ENCODE assay signal across 9 mouse cellular contexts in genomic region chr13:114075724-114076384, GRCm38 (mm10).
A peak's percentile ranks its signal among the peaks of the same experiment; 100 is the strongest.
DNase-seq lines count a peak whose midpoint lies in the region; ATAC-seq and TF ChIP-seq lines count a peak whose summit lies in the region.
"Had no signal": no experiment of that assay in that cellular context is flagged by ENCODE, and none has a peak within 500 bp of the region (broad histone marks: within the 10 kb centered on the region; RNA-seq: fewer than 3 reads in every experiment).

No protein-coding gene starts in this region.

- no peak overlapping the region for H3K4me3 ChIP-seq in hindbrain, embryonic 14.5 days (replicated peaks; ENCODE audit: low read length)
- no peak overlapping the region for H3K4me3 ChIP-seq in hindbrain, embryonic 13.5 days
- no peak overlapping the region for H3K4me3 ChIP-seq in forebrain, embryonic 14.5 days (ENCODE audit: low read depth, low read length)
- H3K4me3 ChIP-seq in neural tube, embryonic 15.5 days (replicated peaks): no peak overlapping the region
- H3K4me3 ChIP-seq: limb, embryonic 12.5 days had no signal

- DNase-seq in hindbrain, embryonic 14.5 days (ENCODE audit: low spot score): peak; percentile 72
- DNase-seq in CD4-positive helper T cell, adult 2 months (ENCODE audit: low read depth, low spot score): peak; percentile 37
- peak; percentile 19 for DNase-seq in Patski (ENCODE audit: low read depth, low spot score)
- peak; percentile 71 for DNase-seq in forebrain, embryonic 14.5 days (ENCODE audit: low spot score)
- DNase-seq in large intestine, adult 2 months (ENCODE audit: low read depth, low spot score): peak; percentile 6
- no peak for DNase-seq in spleen, adult 12 weeks (ENCODE audit: low spot score)

- peaks cover 6% of the 10 kb centered on the region; the same call in 1 of the 2 replicates for H3K4me1 ChIP-seq in hindbrain, embryonic 14.5 days (replicated peaks; ENCODE audit: control insufficient read depth, insufficient read depth, low read length)
- H3K4me1 ChIP-seq in hindbrain, embryonic 13.5 days (replicated peaks): peaks cover 14% of the 10 kb centered on the region
- H3K4me1 ChIP-seq in forebrain, embryonic 14.5 days (ENCODE audit: control insufficient read depth, insufficient read depth, low read length): peaks cover 8% of the 10 kb centered on the region
- peaks cover 11% of the 10 kb centered on the region; the same call in 1 of the 2 replicates for H3K4me1 ChIP-seq in neural tube, embryonic 15.5 days

- in situ Hi-C loops in Patski (cut with MboI; ENCODE audit: low pct_unique_long_range_greater_than_20kb): loop anchor here (5.0 kb wide), 4 partner anchors 199 to 716 kb away; partner anchors contain the start of gene Ndufs4

- H3K9me3 ChIP-seq in hindbrain, embryonic 14.5 days (ENCODE audit: control insufficient read depth, low read length): no peaks in the 10 kb centered on the region
- no peaks in the 10 kb centered on the region for H3K9me3 ChIP-seq in hindbrain, embryonic 13.5 days
- H3K9me3 ChIP-seq in forebrain, embryonic 14.5 days (replicated peaks; ENCODE audit: control insufficient read depth, low read length): no peaks in the 10 kb centered on the region
- no peaks in the 10 kb centered on the region for H3K9me3 ChIP-seq in neural tube, embryonic 15.5 days (replicated peaks)
- H3K9me3 ChIP-seq: limb, embryonic 12.5 days had no signal

- peak; percentile 71 for TF ChIP-seq CTCF in Patski (IDR thresholded peaks at IDR 0.05)

- 72% methylated on average over 9 of the region's 9 CpGs for WGBS in hindbrain, embryonic 14.5 days
- WGBS in hindbrain, embryonic 13.5 days: 71% methylated on average over 9 of the region's 9 CpGs
- WGBS in forebrain, embryonic 14.5 days: 73% methylated on average over 9 of the region's 9 CpGs
- whole genome bisulfite sequencing in large intestine, adult 2 months: 68% methylated on average over 9 of the region's 9 CpGs
- 75% methylated on average over 9 of the region's 9 CpGs for WGBS in neural tube, embryonic 15.5 days

- POLR2A ChIA-PET in Patski (lab: Charles Lee): no interaction called here

- CTCF ChIA-PET in Patski (lab: Charles Lee): interaction anchor here (0.7 to 1.2 kb wide), 3 partner anchors 9 to 21 kb away, joined by 3 to 4 read pairs (median 3); no protein-coding TSS in a partner anchor

- no peaks in the 10 kb centered on the region for H3K36me3 ChIP-seq in hindbrain, embryonic 14.5 days (replicated peaks; ENCODE audit: control insufficient read depth, insufficient read depth)
- H3K36me3 ChIP-seq in hindbrain, embryonic 13.5 days: no peaks in the 10 kb centered on the region
- H3K36me3 ChIP-seq in forebrain, embryonic 14.5 days (ENCODE audit: control insufficient read depth, insufficient read depth, low read length): no peaks in the 10 kb centered on the region
- H3K36me3 ChIP-seq in neural tube, embryonic 15.5 days: no peaks in the 10 kb centered on the region
- H3K36me3 ChIP-seq: limb, embryonic 12.5 days had no signal

- peak; percentile 38; the same call in 1 of the 2 replicates for ATAC-seq in hindbrain, embryonic 14.5 days (ENCODE audit: low FRiP score)
- no peak for ATAC-seq in hindbrain, embryonic 13.5 days (ENCODE audit: low FRiP score)
- ATAC-seq in Patski: peak; percentile 54
- peak; percentile 21; the same call in 1 of the 2 replicates for ATAC-seq in forebrain, embryonic 14.5 days
- ATAC-seq in neural tube, embryonic 15.5 days (ENCODE audit: low FRiP score): peak; percentile 27; the same call in 1 of the 2 replicates

- no peak overlapping the region for H3K4me2 ChIP-seq in hindbrain, embryonic 14.5 days (replicated peaks)
- no peak overlapping the region for H3K4me2 ChIP-seq in hindbrain, embryonic 13.5 days
- H3K4me2 ChIP-seq in forebrain, embryonic 14.5 days (ENCODE audit: low read length): no peak overlapping the region
- H3K4me2 ChIP-seq in neural tube, embryonic 15.5 days: no peak overlapping the region
- H3K4me2 ChIP-seq: limb, embryonic 12.5 days had no signal

- H3K9ac ChIP-seq in hindbrain, embryonic 14.5 days: no peak overlapping the region
- no peak overlapping the region for H3K9ac ChIP-seq in hindbrain, embryonic 13.5 days
- no peak overlapping the region for H3K9ac ChIP-seq in forebrain, embryonic 14.5 days (ENCODE audit: low read length)
- H3K9ac ChIP-seq in neural tube, embryonic 15.5 days (replicated peaks): no peak overlapping the region
- H3K9ac ChIP-seq: limb, embryonic 12.5 days had no signal

- H3K27me3 ChIP-seq in hindbrain, embryonic 14.5 days (ENCODE audit: control insufficient read depth, insufficient read depth, low read length): no peaks in the 10 kb centered on the region
- no peaks in the 10 kb centered on the region for H3K27me3 ChIP-seq in hindbrain, embryonic 13.5 days
- no peaks in the 10 kb centered on the region for H3K27me3 ChIP-seq in Patski
- no peaks in the 10 kb centered on the region for H3K27me3 ChIP-seq in forebrain, embryonic 14.5 days (replicated peaks; ENCODE audit: control insufficient read depth, insufficient read depth, low read length)
- H3K27me3 ChIP-seq in neural tube, embryonic 15.5 days (replicated peaks): no peaks in the 10 kb centered on the region
- H3K27me3 ChIP-seq: limb, embryonic 12.5 days had no signal

- H3K27ac ChIP-seq in hindbrain, embryonic 14.5 days: no peak overlapping the region
- no peak overlapping the region for H3K27ac ChIP-seq in hindbrain, embryonic 13.5 days
- no peak overlapping the region for H3K27ac ChIP-seq in forebrain, embryonic 14.5 days (ENCODE audit: low read depth, low read length)
- H3K27ac ChIP-seq in neural tube, embryonic 15.5 days (replicated peaks): no peak overlapping the region
- H3K27ac ChIP-seq: limb, embryonic 12.5 days had no signal
